In genomic region chr1:20513364-20514084, GRCm38 (mm10) we compare ENCODE assay signal across 9 mouse cellular contexts.
DNase-seq lines count a peak whose midpoint lies in the region; ATAC-seq and TF ChIP-seq lines count a peak whose summit lies in the region.
"Had no signal": no experiment of that assay in that cellular context is flagged by ENCODE, and none has a peak within 500 bp of the region (broad histone marks: within the 10 kb centered on the region; RNA-seq: fewer than 3 reads in every experiment).

No protein-coding gene starts in this region.

- 65% methylated on average over 7 of the region's 7 CpGs for WGBS in forebrain, embryonic 15.5 days

- ATAC-seq in forebrain, embryonic 15.5 days (replicated peaks) = peak; percentile 66; the same call in 1 of the 2 replicates
- ATAC-seq in megakaryocyte-erythroid progenitor cell, adult 5-6 weeks (replicated peaks; ENCODE audit: low FRiP score, low TSS enrichment, poor library complexity, severe bottlenecking) = peak; percentile 73

- no peaks in the 10 kb centered on the region for H3K4me1 ChIP-seq in forebrain, embryonic 15.5 days
- H3K4me1 ChIP-seq: limb, embryonic 13.5 days had no signal

- TF ChIP-seq CTCF in gastrocnemius, adult 2 months (IDR thresholded peaks at IDR 0.05) = peak; percentile 78
- peak; percentile 90 for TF ChIP-seq CTCF in layer of hippocampus, adult 2 months (conservative IDR thresholded peaks at IDR 0.05)

- intact Hi-C loops in gastrocnemius, adult 2 months (cut with DNase I) = loop anchor here (1.0 kb wide), 1 partner anchor 202 kb away; no protein-coding TSS in a partner anchor

- no peak overlapping the region for H3K27ac ChIP-seq in gastrocnemius, adult 2 months
- no peak overlapping the region for H3K27ac ChIP-seq in forebrain, embryonic 15.5 days (replicated peaks)
- no peak overlapping the region for H3K27ac ChIP-seq in layer of hippocampus, adult 2 months
- H3K27ac ChIP-seq: limb, embryonic 13.5 days had no signal

- H3K4me3 ChIP-seq in gastrocnemius, adult 2 months = no peak overlapping the region
- H3K4me3 ChIP-seq in forebrain, embryonic 15.5 days = no peak overlapping the region
- H3K4me3 ChIP-seq in layer of hippocampus, adult 2 months = no peak overlapping the region
- H3K4me3 ChIP-seq: limb, embryonic 13.5 days had no signal

- no peaks in the 10 kb centered on the region for H3K36me3 ChIP-seq in forebrain, embryonic 15.5 days
- H3K36me3 ChIP-seq in splenic B cell, adult 2 months (ENCODE audit: control insufficient read depth, insufficient read depth, low read length, poor library complexity, severe bottlenecking) = no peaks in the 10 kb centered on the region
- H3K36me3 ChIP-seq: limb, embryonic 13.5 days had no signal

- DNase-seq in gastrocnemius, adult 2 months = peak; percentile 20
- no peak for DNase-seq in gastrocnemius, postnatal 4 days (ENCODE audit: low spot score in 2 of 2)
- peak; percentile 1 to 3 for DNase-seq in B cell, adult 2 months
- DNase-seq in cerebellum, adult 11 months = peak; percentile 14
- peak; percentile 24 to 67 for DNase-seq in layer of hippocampus, adult 2 months (ENCODE audit: low spot score in 2 of 2)
- peak; percentile 18 for DNase-seq in splenic B cell, adult 2 months (ENCODE audit: low read depth, low spot score)

- H3K9me3 ChIP-seq in forebrain, embryonic 15.5 days = no peaks in the 10 kb centered on the region
- H3K9me3 ChIP-seq: limb, embryonic 13.5 days had no signal

- H3K4me2 ChIP-seq in forebrain, embryonic 15.5 days (replicated peaks) = no peak overlapping the region
- H3K4me2 ChIP-seq: limb, embryonic 13.5 days had no signal

- no peak overlapping the region for H3K9ac ChIP-seq in forebrain, embryonic 15.5 days (replicated peaks)
- H3K9ac ChIP-seq: limb, embryonic 13.5 days had no signal

- no peaks in the 10 kb centered on the region for H3K27me3 ChIP-seq in forebrain, embryonic 15.5 days
- H3K27me3 ChIP-seq in splenic B cell, adult 2 months (ENCODE audit: control insufficient read depth, insufficient read depth, low read length, poor library complexity, severe bottlenecking) = no peaks in the 10 kb centered on the region
- H3K27me3 ChIP-seq: limb, embryonic 13.5 days had no signal

Comparison
In these comparisons a context has a peak if more than half of its experiments do, and no peak if none do; other contexts are left out.
1. DNase-seq: peak in gastrocnemius, adult 2 months (single experiment), B cell, adult 2 months (2 of 2), cerebellum, adult 11 months (single experiment), layer of hippocampus, adult 2 months (2 of 2) and splenic B cell, adult 2 months (single experiment); none in gastrocnemius, postnatal 4 days (0 of 2).